Mouse (Mus musculus) liver, embryonic 13.5 days (tissue): Measurements from ENCODE around the gene Tagap. TPM values are rescaled to one million over a fixed set of nuclear protein-coding genes. Genes with fewer than 3 reads are reported as not detected.

Source experiments
- ATAC-seq: fragments of 200-750 bp; cut with Nextera tagmentation; 2 replicates; pipeline ENCODE4 v1.8.0; 2017; ENCODE audit warnings: low read depth, mild to moderate bottlenecking, moderate number of reproducible peaks, moderate library complexity
- DNase-seq: peaks from one replicate; pipeline ENCODE4 v3.0.0; 2022
- H3K27ac ChIP-seq: fragments of 300-500 bp; sonication (generic); 2 replicates; pipeline ENCODE4 v1.5.1; 2015; ENCODE audit warnings: moderate library complexity, mild to moderate bottlenecking, inconsistent platforms
- H3K27me3 ChIP-seq: fragments of 300-500 bp; sonication (generic); 2 replicates; pipeline ENCODE4 v1.6.1; 2015; ENCODE audit warnings: mild to moderate bottlenecking, inconsistent platforms
- H3K36me3 ChIP-seq: fragments of 300-500 bp; sonication (generic); 2 replicates; pipeline ENCODE4 v1.6.1; 2015; ENCODE audit warnings: mild to moderate bottlenecking, inconsistent platforms
- H3K4me1 ChIP-seq: fragments of 300-500 bp; sonication (generic); replicated peaks from 2 replicates; pipeline ENCODE4 v1.6.1; 2015; ENCODE audit warnings: inconsistent platforms
- H3K4me2 ChIP-seq: fragments of 300-500 bp; sonication (generic); 2 replicates; pipeline ENCODE4 v1.6.1; 2015; ENCODE audit warnings: inconsistent platforms, mild to moderate bottlenecking, moderate library complexity
- H3K4me3 ChIP-seq: fragments of 300-500 bp; sonication (generic); replicated peaks from 2 replicates; pipeline ENCODE4 v1.5.1; 2015; ENCODE audit warnings: mild to moderate bottlenecking, inconsistent platforms
- H3K9ac ChIP-seq: fragments of 300-500 bp; sonication (generic); 2 replicates; pipeline ENCODE4 v1.6.1; 2015; ENCODE audit warnings: mild to moderate bottlenecking, inconsistent platforms
- H3K9me3 ChIP-seq: fragments of 300-500 bp; sonication (generic); replicated peaks from 2 replicates; pipeline ENCODE4 v1.6.1; 2016; ENCODE audit warnings: inconsistent platforms
- WGBS: fragments of 180-500 bp; shearing (Covaris S2); methylation state at CpG from one replicate; pipeline ENCODE4 v1.1.7; 2015; ENCODE audit not compliant: insufficient replicate concordance; 5-methylcytosine and 5-hydroxymethylcytosine counted together
- polyA plus RNA-seq: library from polyadenylated mRNA; unstranded; fragments of >200 nt; fragmentation: Nextera tagmentation; extraction: Ambion mirVana; gene quantifications from 2 replicates; pipeline ENCODE4 v1.2.1, GENCODE M21; 2015

Tagap gene
- polyA plus RNA-seq: 0.93 and 1.1 TPM in 2 replicates

DNA sequence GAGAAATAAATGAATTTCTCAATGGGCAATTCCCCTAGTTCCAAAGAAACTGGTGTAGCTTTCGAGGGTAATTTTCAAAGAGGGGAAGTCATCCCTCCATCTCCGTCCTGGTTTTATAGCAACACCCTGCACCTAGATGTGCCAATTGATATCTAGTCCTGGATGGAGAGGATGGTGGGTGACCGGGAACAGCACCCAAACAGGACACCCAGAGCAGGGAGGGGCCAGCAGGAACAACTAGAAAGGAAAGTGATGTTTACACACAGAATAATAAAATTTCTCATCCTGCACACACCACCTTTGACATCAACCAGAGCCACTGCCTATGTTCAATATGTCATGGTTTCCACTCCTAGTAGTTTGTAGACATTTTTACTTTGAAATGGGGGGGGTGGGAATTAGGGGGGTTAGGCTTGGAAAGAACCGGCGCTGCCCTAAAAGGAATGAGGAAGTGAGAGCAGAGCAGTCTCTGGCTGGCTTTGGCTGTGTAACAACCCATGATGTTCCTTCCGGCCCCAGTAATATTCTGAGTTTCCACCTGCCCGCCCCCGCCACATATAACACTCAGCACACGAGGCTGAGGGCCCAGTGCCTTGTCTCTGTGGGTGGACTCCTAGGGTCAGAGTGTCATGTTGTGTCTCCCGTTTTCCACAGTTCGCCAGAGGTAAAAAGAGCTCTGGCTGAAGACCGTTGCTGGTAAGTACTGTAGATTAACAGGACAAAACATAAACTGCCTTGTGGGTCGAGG is at the start of gene Tagap:
Gene Tagap, plus strand, starts transcription at position 588 of the 748 bp plus-strand sequence.
- peak within 1 kb of the TSS; percentile 19 for H3K4me3 ChIP-seq
- WGBS: 34% methylated on average over 13 of the region's 13 CpGs
- H3K9ac ChIP-seq: no peak within 1 kb of the TSS
- H3K27me3 ChIP-seq: no peaks in the 10 kb centered on the region
- H3K36me3 ChIP-seq: no peaks in the 10 kb centered on the region
- DNase-seq: no peak
- 0 out of 2 replicates have a peak within 1 kb of the TSS, but pooled peaks have one; percentile 10 for H3K4me2 ChIP-seq
- H3K9me3 ChIP-seq: no peaks in the 10 kb centered on the region
- H3K27ac ChIP-seq: no peak within 1 kb of the TSS
- ATAC-seq: 0 out of 2 replicates have a peak, but pooled peaks have one; percentile 43
- 0 out of 2 replicates have a peak, but pooled peaks cover 4% of the 10 kb centered on the region for H3K4me1 ChIP-seq

DNA sequence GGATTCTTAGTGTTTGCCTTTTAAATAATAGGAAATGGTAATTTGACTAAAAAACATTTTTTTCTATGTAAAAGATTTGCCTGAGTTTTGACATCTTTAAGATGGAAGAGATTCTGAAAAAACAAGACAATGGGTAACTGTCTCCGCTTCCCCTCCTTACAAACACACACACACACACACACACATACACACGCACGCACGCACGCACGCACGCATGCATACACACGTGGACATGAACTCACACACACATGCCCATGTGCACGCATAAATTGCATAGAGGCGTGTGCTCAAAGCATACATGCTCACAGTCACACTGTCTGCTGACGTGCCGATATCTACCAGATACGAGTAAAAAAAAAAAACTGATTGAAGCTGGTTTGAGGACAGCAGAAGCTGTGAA is 49.3 kb upstream of the Tagap start:
- Histone ChIP-seq H3K4me2 (no peak overlapping the region), H3K4me3 (no peak overlapping the region), H3K27me3 (no peaks in the 10 kb centered on the region), H3K27ac (no peak overlapping the region), H3K9me3 (no peaks in the 10 kb centered on the region), H3K9ac (no peak overlapping the region), H3K36me3 (no peaks in the 10 kb centered on the region), H3K4me1 (0 out of 2 replicates have a peak, but pooled peaks cover 6% of the 10 kb centered on the region)
- 72% methylated on average over 13 of the region's 13 CpGs for WGBS
- DNase-seq: no peak
- no peak for ATAC-seq

DNA sequence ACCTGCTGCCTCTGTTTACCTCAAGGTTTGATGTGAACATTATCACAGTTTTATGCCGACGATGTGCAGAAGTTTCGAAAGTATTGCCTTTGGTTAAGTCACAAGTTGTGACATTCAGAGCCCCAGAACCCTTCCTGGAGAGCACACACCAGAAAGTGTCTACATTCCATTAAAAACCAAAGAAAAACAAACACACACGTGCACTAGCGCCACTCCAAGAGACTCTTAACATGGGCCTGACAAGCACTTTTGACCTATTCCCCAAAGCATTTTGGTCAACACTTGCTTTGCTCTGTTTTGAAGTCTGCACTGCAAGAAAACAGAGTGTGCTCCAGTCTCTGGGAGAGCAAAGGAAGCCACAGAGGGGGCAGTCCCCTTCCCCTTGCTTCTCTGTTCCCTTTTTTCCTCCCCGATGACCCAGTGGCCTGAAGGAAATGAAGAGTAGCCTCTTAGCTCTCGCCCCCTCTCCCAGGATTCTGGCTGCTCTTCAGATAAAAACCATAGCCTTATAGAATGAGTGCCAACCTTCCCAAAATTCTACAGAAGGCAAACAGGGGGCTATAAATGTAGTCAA is 48.5 kb upstream of the Tagap start:
- H3K4me1 ChIP-seq: 0 out of 2 replicates have a peak, but pooled peaks cover 6% of the 10 kb centered on the region
- H3K27ac ChIP-seq: no peak overlapping the region
- DNase-seq (no peak), ATAC-seq (no peak)
- no peak overlapping the region for H3K4me3 ChIP-seq
- no peak overlapping the region for H3K4me2 ChIP-seq
- no peak overlapping the region for H3K9ac ChIP-seq
- WGBS: 27% methylated on average over 7 of the region's 7 CpGs
- no peaks in the 10 kb centered on the region for H3K9me3 ChIP-seq
- H3K36me3 ChIP-seq: no peaks in the 10 kb centered on the region
- H3K27me3 ChIP-seq: no peaks in the 10 kb centered on the region

DNA sequence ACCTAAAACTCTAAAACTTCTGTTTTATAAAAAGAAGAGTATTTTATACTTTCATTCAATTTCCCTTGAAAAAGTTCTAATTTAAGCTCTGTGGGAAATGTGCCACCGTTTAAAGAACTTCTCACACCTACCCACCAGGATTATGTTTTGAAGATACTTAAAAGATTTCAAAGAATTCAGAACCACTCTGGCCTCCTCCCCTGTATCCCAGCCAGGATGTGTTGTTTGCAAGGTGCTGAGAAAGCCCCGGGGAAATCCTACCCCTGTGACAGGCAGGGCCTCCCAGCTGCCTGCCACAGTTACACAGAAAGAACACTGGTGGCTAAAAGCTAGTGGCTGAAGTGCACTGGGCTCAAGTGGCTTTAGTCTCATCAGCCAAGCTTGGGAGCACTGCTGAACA is 47.9 kb upstream of the Tagap start:
- H3K27me3 ChIP-seq: no peaks in the 10 kb centered on the region
- DNase-seq: no peak
- H3K4me2 ChIP-seq: no peak overlapping the region
- no peaks in the 10 kb centered on the region for H3K9me3 ChIP-seq
- no peaks in the 10 kb centered on the region for H3K36me3 ChIP-seq
- 0 out of 2 replicates have a peak, but pooled peaks cover 6% of the 10 kb centered on the region for H3K4me1 ChIP-seq
- H3K9ac ChIP-seq: no peak overlapping the region
- H3K27ac ChIP-seq: no peak overlapping the region
- 38% methylated on average over 2 of the region's 2 CpGs for WGBS
- no peak for ATAC-seq
- no peak overlapping the region for H3K4me3 ChIP-seq

DNA sequence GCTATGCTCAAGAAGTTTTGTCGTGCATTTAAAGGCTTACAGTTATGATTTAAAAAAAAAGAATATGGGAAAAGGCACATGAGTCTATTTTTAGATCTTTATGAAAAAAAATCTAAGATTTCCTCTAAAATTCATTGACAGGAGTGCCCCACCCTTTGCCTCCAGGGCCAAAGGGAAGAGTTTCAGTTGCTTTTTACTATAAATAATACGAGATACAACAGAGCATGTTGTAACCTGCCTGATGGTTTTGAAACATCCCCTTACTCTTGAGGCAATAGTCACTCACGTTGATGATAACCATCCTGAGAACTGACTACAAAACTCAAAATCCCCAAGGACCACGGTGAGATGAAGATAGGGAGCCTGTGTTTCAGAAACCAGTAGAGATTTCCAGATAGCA is 46.3 kb upstream of the Tagap start:
- no peak overlapping the region for H3K4me3 ChIP-seq
- no peak overlapping the region for H3K9ac ChIP-seq
- no peaks in the 10 kb centered on the region for H3K27me3 ChIP-seq
- 49% methylated on average over 4 of the region's 4 CpGs for WGBS
- 0 out of 2 replicates have a peak, but pooled peaks cover 6% of the 10 kb centered on the region for H3K4me1 ChIP-seq
- H3K9me3 ChIP-seq: no peaks in the 10 kb centered on the region
- no peaks in the 10 kb centered on the region for H3K36me3 ChIP-seq
- H3K4me2 ChIP-seq: no peak overlapping the region
- DNase-seq (no peak), ATAC-seq (no peak)
- no peak overlapping the region for H3K27ac ChIP-seq

DNA sequence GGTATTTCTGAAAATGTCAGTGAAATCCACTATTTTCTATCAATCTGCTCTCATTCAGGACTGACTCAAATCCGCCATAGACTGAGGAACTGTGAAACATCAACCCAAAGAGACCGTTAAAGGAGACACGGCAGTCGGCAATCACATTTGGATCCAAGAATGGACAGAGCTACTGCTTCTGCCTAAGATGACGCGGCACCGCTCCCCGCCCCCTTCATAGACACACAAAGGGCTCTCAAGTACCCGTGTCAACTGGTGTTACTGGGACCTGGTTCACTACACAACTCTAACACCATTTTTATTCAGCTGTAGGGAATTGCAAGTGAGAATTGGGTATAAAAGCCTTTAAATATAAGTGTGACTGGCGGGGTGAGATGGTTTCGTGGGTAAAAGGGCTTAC is 42.7 kb upstream of the Tagap start:
- no peak overlapping the region for H3K27ac ChIP-seq
- no peak for DNase-seq
- H3K36me3 ChIP-seq: no peaks in the 10 kb centered on the region
- H3K4me1 ChIP-seq: no peaks in the 10 kb centered on the region
- 75% methylated on average over 11 of the region's 11 CpGs for WGBS
- H3K9ac ChIP-seq: no peak overlapping the region
- no peak overlapping the region for H3K4me2 ChIP-seq
- no peak for ATAC-seq
- no peaks in the 10 kb centered on the region for H3K27me3 ChIP-seq
- no peaks in the 10 kb centered on the region for H3K9me3 ChIP-seq
- H3K4me3 ChIP-seq: no peak overlapping the region

DNA sequence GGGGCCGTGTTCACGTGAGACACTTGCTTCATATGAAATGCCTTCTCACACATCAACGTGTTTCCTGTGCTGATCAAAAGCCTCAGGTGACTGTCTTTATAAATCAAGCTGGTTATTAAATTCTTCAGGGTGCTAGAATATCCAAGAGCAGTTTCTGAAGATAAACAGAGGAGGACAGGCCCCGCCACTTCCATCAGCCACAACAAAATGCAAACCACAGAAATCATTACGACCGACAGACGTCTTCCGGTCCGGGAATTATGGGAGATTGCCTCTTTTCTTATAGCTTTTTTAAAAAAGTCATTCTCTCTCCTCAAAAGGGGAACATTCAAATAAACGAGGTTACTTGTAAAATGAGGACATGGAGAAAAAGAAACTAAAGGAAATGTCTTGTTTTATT is 41.2 kb upstream of the Tagap start:
- ATAC-seq (no peak), DNase-seq (no peak)
- H3K4me1 ChIP-seq: no peaks in the 10 kb centered on the region
- no peaks in the 10 kb centered on the region for H3K36me3 ChIP-seq
- H3K27ac ChIP-seq: no peak overlapping the region
- H3K9me3 ChIP-seq: no peaks in the 10 kb centered on the region
- no peaks in the 10 kb centered on the region for H3K27me3 ChIP-seq
- H3K4me3 ChIP-seq: no peak overlapping the region
- WGBS: 62% methylated on average over 10 of the region's 10 CpGs
- H3K9ac ChIP-seq: no peak overlapping the region
- no peak overlapping the region for H3K4me2 ChIP-seq

DNA sequence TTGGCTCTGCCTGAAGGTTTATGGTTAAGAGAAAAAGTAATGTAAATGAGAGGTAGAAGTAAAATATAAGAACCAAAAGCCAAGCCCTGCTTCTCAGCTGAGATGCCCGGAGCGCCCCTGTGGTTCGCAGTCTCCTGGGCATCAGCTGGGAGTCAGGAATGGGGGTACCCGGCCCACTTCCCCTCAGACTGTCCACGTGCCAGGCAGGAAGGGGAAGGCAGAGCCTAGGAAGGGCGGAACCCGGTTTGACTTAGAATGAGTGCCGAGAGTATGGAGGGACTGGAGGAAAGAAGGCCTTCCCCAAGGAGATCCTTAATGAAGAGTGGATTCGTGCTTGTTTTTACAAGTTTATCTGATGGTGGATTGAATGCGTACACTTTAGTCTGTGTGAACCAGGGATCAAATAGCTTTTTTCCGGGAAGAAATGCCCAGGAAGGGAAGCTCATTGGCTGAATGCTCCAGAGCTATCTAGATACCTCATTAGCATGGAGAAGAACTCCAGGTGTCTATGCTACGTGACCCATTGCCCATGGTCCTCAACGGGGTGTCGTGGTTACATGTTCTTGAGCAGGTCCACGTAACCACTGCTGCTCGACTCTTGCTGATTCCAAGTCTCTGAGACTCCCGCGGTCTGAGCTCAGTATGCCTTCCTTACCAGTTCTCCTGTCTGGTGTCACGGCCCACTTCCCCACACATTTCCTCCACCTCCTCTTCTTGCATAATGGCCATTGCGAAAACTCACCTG is 38.6 kb upstream of the Tagap start:
- Histone ChIP-seq H3K27ac (no peak overlapping the region), H3K4me2 (no peak overlapping the region), H3K9me3 (no peaks in the 10 kb centered on the region), H3K4me3 (no peak overlapping the region), H3K9ac (no peak overlapping the region), H3K4me1 (no peaks in the 10 kb centered on the region), H3K27me3 (no peaks in the 10 kb centered on the region), H3K36me3 (no peaks in the 10 kb centered on the region)
- 62% methylated on average over 20 of the region's 20 CpGs for WGBS
- no peak for DNase-seq
- no peak for ATAC-seq

DNA sequence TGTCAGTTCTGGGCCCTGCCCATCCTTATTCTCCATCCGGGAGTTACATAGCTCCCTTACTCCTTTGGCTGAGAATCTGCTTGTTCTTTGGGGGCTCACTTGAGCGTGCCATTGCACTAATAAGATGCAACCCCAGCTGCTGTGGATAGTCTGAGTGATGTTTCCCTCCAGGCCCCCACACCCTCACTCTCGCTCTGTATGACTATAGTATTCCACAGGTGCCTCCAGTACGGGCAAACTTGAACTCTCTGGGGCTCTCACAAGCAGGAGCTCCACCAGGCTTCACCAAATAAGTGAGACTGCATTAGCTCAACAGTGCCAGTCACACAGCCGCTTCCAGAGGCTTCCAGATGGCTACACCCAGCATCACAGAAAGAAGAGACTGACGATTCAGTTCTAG is 37.5 kb upstream of the Tagap start:
- no peak for DNase-seq
- no peak overlapping the region for H3K4me2 ChIP-seq
- 65% methylated on average over 6 of the region's 6 CpGs for WGBS
- ATAC-seq: no peak
- H3K36me3 ChIP-seq: no peaks in the 10 kb centered on the region
- H3K27me3 ChIP-seq: no peaks in the 10 kb centered on the region
- no peak overlapping the region for H3K27ac ChIP-seq
- no peaks in the 10 kb centered on the region for H3K4me1 ChIP-seq
- no peaks in the 10 kb centered on the region for H3K9me3 ChIP-seq
- no peak overlapping the region for H3K4me3 ChIP-seq
- no peak overlapping the region for H3K9ac ChIP-seq

DNA sequence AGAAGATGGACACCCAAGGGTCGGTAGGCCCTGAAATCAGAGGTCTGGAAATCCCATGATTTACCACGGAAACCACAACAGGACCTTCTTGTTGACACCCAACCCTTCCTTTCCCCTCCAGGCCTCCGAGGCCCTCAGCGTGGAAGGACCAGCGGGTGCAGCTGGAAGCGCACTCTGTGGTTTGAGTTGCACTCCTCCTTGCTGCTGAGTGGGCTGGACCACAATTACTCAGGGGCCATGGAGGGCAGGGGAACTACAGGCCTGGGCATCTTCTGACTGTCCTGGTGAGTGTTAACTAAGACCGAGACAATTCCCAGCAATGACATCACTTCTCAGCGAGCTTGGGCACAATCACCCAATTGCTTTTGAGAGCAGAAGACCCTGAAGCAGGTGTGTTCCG is 36.8 kb upstream of the Tagap start:
- ATAC-seq (no peak), DNase-seq (no peak)
- Histone ChIP-seq H3K4me2 (no peak overlapping the region), H3K4me1 (no peaks in the 10 kb centered on the region), H3K27ac (no peak overlapping the region), H3K9me3 (no peaks in the 10 kb centered on the region), H3K36me3 (no peaks in the 10 kb centered on the region), H3K4me3 (no peak overlapping the region), H3K27me3 (no peaks in the 10 kb centered on the region), H3K9ac (no peak overlapping the region)
- WGBS: 43% methylated on average over 9 of the region's 9 CpGs

DNA sequence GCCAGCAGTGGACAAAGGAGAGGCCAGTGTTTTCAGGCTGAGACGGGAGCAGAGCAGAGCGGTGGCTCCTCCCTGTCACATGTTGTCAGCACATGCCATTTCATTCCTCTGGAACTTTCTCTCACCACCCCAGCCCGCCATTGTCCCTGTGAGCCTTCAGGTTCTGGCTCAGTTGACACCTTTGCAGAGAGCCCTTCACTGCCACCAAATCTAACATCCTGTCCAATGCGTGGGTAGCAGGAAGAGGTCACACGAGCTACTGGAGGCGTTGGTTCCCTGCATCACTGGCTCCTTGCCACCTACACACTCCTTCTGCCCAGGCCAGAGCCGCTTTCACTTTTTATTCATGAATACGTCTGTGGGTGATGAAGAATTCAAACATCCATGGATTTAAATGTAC is 33.1 kb upstream of the Tagap start:
- no peak for DNase-seq

More for the DNA sequence above, 33.1 kb upstream of the Tagap start:
- H3K9ac ChIP-seq: no peak overlapping the region
- no peak overlapping the region for H3K4me3 ChIP-seq
- H3K4me1 ChIP-seq: peaks cover 3% of the 10 kb centered on the region; the same call in 1 of the 2 replicates
- ATAC-seq: no peak
- no peak overlapping the region for H3K27ac ChIP-seq
- no peaks in the 10 kb centered on the region for H3K9me3 ChIP-seq
- WGBS: 56% methylated on average over 8 of the region's 8 CpGs
- no peaks in the 10 kb centered on the region for H3K27me3 ChIP-seq
- H3K4me2 ChIP-seq: no peak overlapping the region
- no peaks in the 10 kb centered on the region for H3K36me3 ChIP-seq
